Mouse (Mus musculus) ES-E14 (cell line): ENCODE data around the gene Arid5b.

ENCODE experiments used
- HCFC1 ChIP-seq: IDR thresholded peaks from 2 replicates; pipeline ENCODE4 v1.6.1; 2012; ENCODE audit warnings: low read length, inconsistent platforms, borderline replicate concordance; ENCODE audit not compliant: insufficient read depth
- MAFK ChIP-seq: IDR thresholded peaks from 2 replicates; pipeline ENCODE4 v1.6.1; 2014; ENCODE audit warnings: mild to moderate bottlenecking, low read depth, low read length, inconsistent platforms; ENCODE audit not compliant: insufficient read depth
- ZC3H11A ChIP-seq: IDR thresholded peaks from 2 replicates; pipeline ENCODE4 v1.6.1; 2012; ENCODE audit warnings: low read depth, mild to moderate bottlenecking, inconsistent platforms, low read length, borderline replicate concordance

DNA sequence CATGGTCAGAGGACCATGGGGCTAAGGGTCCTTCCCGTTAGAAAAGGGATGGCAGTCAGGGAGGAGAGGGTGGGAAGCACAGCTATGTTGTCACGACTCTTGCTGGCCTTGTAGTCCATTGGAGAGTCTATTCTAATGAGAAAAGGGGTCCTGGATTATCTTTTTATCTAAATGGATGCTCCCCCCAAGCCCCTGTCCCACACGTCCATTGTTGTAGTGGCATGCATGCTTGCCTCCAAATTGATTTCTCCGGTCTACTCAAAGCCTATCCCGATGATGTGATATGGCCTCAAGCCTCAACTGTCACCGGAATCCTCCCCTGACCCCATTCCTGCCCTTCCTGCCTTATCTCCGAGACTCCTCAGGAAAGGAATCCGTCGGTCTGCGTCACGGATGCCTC, 187.5 kb downstream of the Arid5b start:
- TF ChIP-seq MAFK, result no peak
- no peak for TF ChIP-seq ZC3H11A
- TF ChIP-seq HCFC1, result no peak
